Mouse (Mus musculus) cerebellum, adult 2 months (tissue): ENCODE measurements around the gene Kctd13.

Experiments used
- CTCF ChIP-seq: fragments of 200-500 bp; IDR thresholded peaks from 2 replicates; pipeline ENCODE4 v1.5.1; 2011; ENCODE audit warnings: low read depth, mild to moderate bottlenecking, control low read depth, low read length, moderate library complexity, borderline replicate concordance; ENCODE audit not compliant: insufficient read depth
- POLR2A ChIP-seq: fragments of 200-500 bp; IDR thresholded peaks from 2 replicates; pipeline ENCODE4 v1.6.1; 2011; ENCODE audit warnings: low read length, control low read depth, borderline replicate concordance; ENCODE audit not compliant: insufficient read depth

DNA sequence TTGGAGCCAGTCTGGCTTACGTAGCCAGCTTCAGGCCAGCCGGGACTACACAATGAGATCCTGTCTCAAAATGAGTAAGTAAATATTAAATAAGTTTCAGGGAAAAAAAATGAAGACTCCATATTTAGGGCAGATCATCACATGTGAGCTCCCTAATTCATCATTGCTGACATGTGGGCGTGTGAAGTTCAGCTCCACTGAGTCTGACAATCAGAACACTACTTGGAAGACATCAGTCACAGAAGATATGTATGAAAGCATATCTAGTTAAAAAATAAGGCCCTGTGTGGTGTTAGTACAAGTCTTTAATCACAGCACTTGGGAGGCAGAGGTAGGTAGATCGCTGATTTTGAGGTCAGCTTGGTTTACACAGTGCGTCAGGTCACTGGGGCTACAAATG lies 41.4 kb upstream of the Kctd13 start:
- TF ChIP-seq CTCF (no peak), POLR2A (no peak)
